Mouse (Mus musculus): ENCODE data around the gene Gm20671.

DNA sequence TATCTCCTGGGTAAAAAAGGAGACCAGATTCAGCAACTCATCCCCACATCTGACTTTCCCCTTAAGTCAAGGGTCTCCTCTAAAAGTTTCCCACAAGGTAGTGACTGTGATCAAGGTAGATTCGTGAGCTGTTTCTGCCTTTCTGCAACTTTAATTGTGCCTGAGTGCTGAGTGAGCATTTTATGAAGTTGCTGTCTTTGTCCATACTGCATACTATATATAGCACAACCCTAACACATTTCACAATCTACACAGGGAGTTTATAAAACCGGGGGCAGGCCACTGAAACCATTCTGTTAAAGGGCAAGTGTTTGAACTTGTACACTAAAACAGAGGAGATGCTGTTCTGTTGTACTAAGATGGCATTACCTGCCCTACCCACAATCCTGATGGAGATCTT, 133.5 kb downstream of the Gm20671 start:
- no peak for TF ChIP-seq CTCF (IDR thresholded peaks at IDR 0.05; ENCODE audit: low read depth, low read length)
- TF ChIP-seq POLR2A (IDR thresholded peaks at IDR 0.05; ENCODE audit: insufficient read depth, low read length), result no peak
- TF ChIP-seq EP300 (IDR thresholded peaks at IDR 0.05; ENCODE audit: insufficient read depth, low read depth, low read length), result no peak

Data from ES-Bruce4 (cell line).